Mouse (Mus musculus) neural tube, embryonic 11.5 days (tissue): ENCODE measurements at regions not wholly inside any gene's neighbourhood (a gene's known extent, or its start where the extent isn't known, plus 50 kb on each side); places are given as distances from the start of the nearest gene placed in this dataset.
A peak's percentile ranks its signal among the peaks of the same experiment; 100 is the strongest.

Experiments
- ATAC-seq: fragments of 200-750 bp; cut with Nextera tagmentation; 2 replicates; pipeline ENCODE4 v1.8.0; 2017; ENCODE audit warnings: moderate number of reproducible peaks, mild to moderate bottlenecking, moderate TSS enrichment, moderate library complexity; ENCODE audit not compliant: insufficient read depth, low FRiP score, low TSS enrichment
- DNase-seq: peaks from one replicate; pipeline ENCODE4 v3.0.0-alpha.2; 2015; ENCODE audit warnings: low spot score
- H3K27ac ChIP-seq: fragments of 300-500 bp; sonication (generic); 2 replicates; pipeline ENCODE4 v1.5.1; 2014; ENCODE audit warnings: low read depth, mild to moderate bottlenecking, low read length
- H3K27me3 ChIP-seq: fragments of 300-500 bp; sonication (generic); 2 replicates; pipeline ENCODE4 v1.6.1; 2014; ENCODE audit warnings: mild to moderate bottlenecking, low read length, mixed read lengths; ENCODE audit not compliant: control insufficient read depth, insufficient read depth
- H3K36me3 ChIP-seq: fragments of 300-500 bp; sonication (generic); 2 replicates; pipeline ENCODE4 v1.6.1; 2014; ENCODE audit warnings: mild to moderate bottlenecking, low read length, moderate library complexity, mixed read lengths; ENCODE audit not compliant: control insufficient read depth, insufficient read depth
- H3K4me1 ChIP-seq: fragments of 300-500 bp; sonication (generic); 2 replicates; pipeline ENCODE4 v1.6.1; 2014; ENCODE audit warnings: low read length, mixed read lengths; ENCODE audit not compliant: control insufficient read depth, insufficient read depth
- H3K4me2 ChIP-seq: fragments of 300-500 bp; sonication (generic); 2 replicates; pipeline ENCODE4 v1.6.1; 2014; ENCODE audit warnings: low read depth, mild to moderate bottlenecking, moderate library complexity
- H3K4me3 ChIP-seq: fragments of 300-500 bp; sonication (generic); 2 replicates; pipeline ENCODE4 v1.5.1; 2014; ENCODE audit warnings: low read depth, low read length
- H3K9ac ChIP-seq: fragments of 300-500 bp; sonication (generic); 2 replicates; pipeline ENCODE4 v1.6.1; 2014; ENCODE audit warnings: mild to moderate bottlenecking, low read length
- H3K9me3 ChIP-seq: fragments of 300-500 bp; sonication (generic); 2 replicates; pipeline ENCODE4 v1.6.1; 2016; ENCODE audit warnings: low read length; ENCODE audit not compliant: control insufficient read depth
- WGBS: fragments of 180-500 bp; shearing (Covaris S2); extraction: QIAGEN DNeasy Blood & Tissue Kit; methylation state at CpG from one replicate; pipeline ENCODE4 v1.1.7; 2014; 5-methylcytosine and 5-hydroxymethylcytosine counted together

- no peak for DNase-seq
- no peaks in the 10 kb centered on the region for H3K9me3 ChIP-seq
- H3K36me3 ChIP-seq: no peaks in the 10 kb centered on the region
- no peaks in the 10 kb centered on the region for H3K4me1 ChIP-seq
- H3K4me3 ChIP-seq: no peak overlapping the region
- H3K9ac ChIP-seq: no peak overlapping the region
- no peak overlapping the region for H3K27ac ChIP-seq
- ATAC-seq: no peak
- H3K27me3 ChIP-seq: no peaks in the 10 kb centered on the region
- no peak overlapping the region for H3K4me2 ChIP-seq
- WGBS: 76% methylated on average over 2 of the region's 2 CpGs
Measured at GRCm38 (mm10) chr2:107785521-107785920, 495.1 kb downstream of the Kcna4 start.

- no peak for ATAC-seq
Measured at GRCm38 (mm10) chr2:107796930-107797329, 506.5 kb downstream of the Kcna4 start.

GRCm38 (mm10) chr2:107813206-107813605, 522.8 kb downstream of the Kcna4 start:
- no peaks in the 10 kb centered on the region for H3K4me1 ChIP-seq
- no peaks in the 10 kb centered on the region for H3K27me3 ChIP-seq
- H3K36me3 ChIP-seq: no peaks in the 10 kb centered on the region
- WGBS: 32% methylated on average over 3 of the region's 3 CpGs
- H3K9me3 ChIP-seq: no peaks in the 10 kb centered on the region
- DNase-seq (no peak), ATAC-seq (no peak)
- no peak overlapping the region for H3K9ac ChIP-seq
- no peak overlapping the region for H3K27ac ChIP-seq
- H3K4me2 ChIP-seq: no peak overlapping the region
- no peak overlapping the region for H3K4me3 ChIP-seq

More at GRCm38 (mm10) chr2:107796930-107797329, 506.5 kb downstream of the Kcna4 start:
- no peaks in the 10 kb centered on the region for H3K4me1 ChIP-seq
- H3K9ac ChIP-seq: no peak overlapping the region
- no peak overlapping the region for H3K27ac ChIP-seq
- H3K9me3 ChIP-seq: no peaks in the 10 kb centered on the region
- H3K27me3 ChIP-seq: no peaks in the 10 kb centered on the region
- DNase-seq: no peak
- no peaks in the 10 kb centered on the region for H3K36me3 ChIP-seq
- no peak overlapping the region for H3K4me2 ChIP-seq
- H3K4me3 ChIP-seq: no peak overlapping the region
- 84% methylated on average over 1 of the region's 1 CpGs for WGBS

DNA sequence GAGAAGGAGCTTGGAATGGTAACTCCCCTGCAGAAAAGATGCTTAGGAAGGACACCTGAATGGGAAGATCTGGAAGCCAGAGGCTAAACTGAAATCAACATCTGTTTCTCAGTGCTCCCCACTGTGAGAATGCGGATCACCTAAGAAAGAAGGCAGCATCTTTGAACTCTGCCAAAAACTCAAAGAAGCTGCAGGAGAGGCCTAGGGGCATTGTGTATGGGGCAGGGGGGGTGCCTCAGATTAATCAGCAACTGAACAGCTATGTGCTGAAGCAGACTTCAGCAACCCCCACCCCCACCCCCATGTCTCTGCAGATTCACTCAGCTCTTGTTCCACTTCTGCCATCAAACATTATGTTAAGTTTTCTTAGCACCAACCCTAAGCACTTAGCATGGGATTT, 523.6 kb downstream of the Kcna4 start:
- Histone ChIP-seq H3K27ac (no peak overlapping the region), H3K36me3 (no peaks in the 10 kb centered on the region), H3K9me3 (no peaks in the 10 kb centered on the region), H3K27me3 (no peaks in the 10 kb centered on the region), H3K4me2 (no peak overlapping the region), H3K9ac (no peak overlapping the region), H3K4me1 (no peaks in the 10 kb centered on the region), H3K4me3 (no peak overlapping the region)
- WGBS: 3% methylated on average over 1 of the region's 1 CpGs
- no peak; the same call in 1 of the 2 replicates for ATAC-seq
- peak; percentile 31 for DNase-seq
